Mouse (Mus musculus): ENCODE measurements around the gene Olfr1328. TPM values are rescaled to one million over a fixed set of nuclear protein-coding genes. Genes with fewer than 3 reads are reported as not detected.
"Not testable (repeated sequence)": the region's sequence is repeated elsewhere in the genome, so short reads cannot be mapped to it uniquely, and the experiment has no call there.

Olfr1328 gene
- polyA plus RNA-seq (2016; fragmentation: Nextera tagmentation; extraction: Ambion mirVana), result not detected in 2 replicates

DNA sequence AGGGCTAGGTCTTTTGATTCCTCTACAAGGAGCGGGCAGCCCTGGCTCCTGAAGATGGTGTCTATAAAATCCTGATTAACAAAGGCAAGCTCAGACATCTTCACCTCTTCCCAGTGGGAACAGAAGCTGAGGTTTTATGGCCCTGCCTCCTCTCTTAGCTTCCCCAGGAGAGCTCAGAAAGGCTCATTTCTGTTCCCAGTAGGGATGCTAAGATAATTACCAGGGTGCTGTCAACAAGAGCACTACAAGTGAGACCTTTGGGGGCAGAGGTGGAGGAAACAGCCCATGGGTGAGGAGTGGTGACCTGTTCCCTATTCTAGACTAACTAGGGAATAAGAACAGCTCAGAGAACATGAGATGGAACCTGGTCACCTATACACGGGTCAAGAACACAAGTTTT lies at the start of gene Olfr1328:
Olfr1328 (minus strand) TSS at position 101 of the 400 bp plus-strand sequence.
- no peak for ATAC-seq (ENCODE audit: low FRiP score, low read depth)
- WGBS, result 76% methylated on average over 2 of the region's 2 CpGs
- no peak within 1 kb of the TSS for H3K27ac ChIP-seq (replicated peaks)

DNA sequence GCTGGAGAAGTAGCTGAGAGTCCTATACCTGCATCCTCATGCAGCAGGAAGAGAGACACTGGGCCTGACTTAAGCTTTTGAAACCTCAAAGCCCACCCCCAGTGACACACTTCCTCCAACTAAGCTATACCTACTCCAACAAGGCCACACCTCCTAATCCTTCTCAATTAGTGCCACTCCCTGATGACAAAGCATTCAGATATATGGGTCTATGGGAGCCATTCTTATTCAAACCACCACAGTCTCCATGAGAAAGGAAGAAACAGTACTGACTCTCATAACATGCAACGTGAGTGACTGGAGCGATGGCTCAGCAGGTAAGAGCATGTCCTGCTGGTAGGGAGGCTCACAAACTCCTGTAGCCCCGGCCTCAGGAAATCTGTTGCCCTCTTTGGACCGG lies 46.9 kb upstream of the Olfr1328 start:
- no peaks in the 10 kb centered on the region for H3K9me3 ChIP-seq
- H3K4me2 ChIP-seq (replicated peaks), result no peak overlapping the region
- no peak overlapping the region for H3K27ac ChIP-seq (replicated peaks)
- no peak overlapping the region for H3K9ac ChIP-seq (replicated peaks)
- no peak overlapping the region for H3K4me3 ChIP-seq
- no peak for ATAC-seq (ENCODE audit: low FRiP score, low read depth)
- H3K27me3 ChIP-seq, result no peaks in the 10 kb centered on the region
- WGBS, result 81% methylated on average over 4 of the region's 4 CpGs
- H3K4me1 ChIP-seq, result no peaks in the 10 kb centered on the region
- no peaks in the 10 kb centered on the region for H3K36me3 ChIP-seq

More for the DNA sequence above, at the start of gene Olfr1328:
- H3K4me1 ChIP-seq, result no peaks in the 10 kb centered on the region
- no peaks in the 10 kb centered on the region for H3K27me3 ChIP-seq
- H3K4me3 ChIP-seq, result no peak within 1 kb of the TSS
- H3K9me3 ChIP-seq, result no peaks in the 10 kb centered on the region
- no peak within 1 kb of the TSS for H3K9ac ChIP-seq (replicated peaks)
- H3K4me2 ChIP-seq (replicated peaks), result no peak within 1 kb of the TSS
- H3K36me3 ChIP-seq, result no peaks in the 10 kb centered on the region

DNA sequence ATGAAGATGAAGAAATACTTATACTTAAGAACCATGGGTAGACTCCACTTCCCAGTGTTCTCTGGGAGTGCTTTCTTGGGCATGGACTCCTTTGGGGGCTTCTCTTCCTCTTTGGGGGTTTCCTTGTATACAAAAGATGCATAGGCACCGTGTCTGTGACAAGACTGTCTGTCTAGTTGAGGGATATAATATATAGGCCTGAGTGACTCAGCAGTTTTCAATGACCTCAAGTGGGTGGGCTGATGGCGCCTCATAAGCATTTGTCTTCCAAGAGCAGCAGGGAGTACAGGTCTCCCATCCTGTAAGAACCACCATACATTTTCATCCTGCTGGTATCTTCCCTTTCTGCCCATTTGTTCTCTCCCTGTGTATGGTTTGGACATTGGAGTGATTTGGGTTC lies 34.9 kb upstream of the Olfr1328 start:
- H3K27me3 ChIP-seq, result no peaks in the 10 kb centered on the region
- no peaks in the 10 kb centered on the region for H3K36me3 ChIP-seq
- no peak overlapping the region for H3K27ac ChIP-seq (replicated peaks)
- H3K4me2 ChIP-seq (replicated peaks), result no peak overlapping the region
- no peak overlapping the region for H3K4me3 ChIP-seq
- H3K9me3 ChIP-seq, result no peaks in the 10 kb centered on the region
- H3K4me1 ChIP-seq, result no peaks in the 10 kb centered on the region
- WGBS, result 79% methylated on average over 2 of the region's 2 CpGs
- no peak for ATAC-seq (ENCODE audit: low FRiP score, low read depth)
- H3K9ac ChIP-seq (replicated peaks), result no peak overlapping the region

DNA sequence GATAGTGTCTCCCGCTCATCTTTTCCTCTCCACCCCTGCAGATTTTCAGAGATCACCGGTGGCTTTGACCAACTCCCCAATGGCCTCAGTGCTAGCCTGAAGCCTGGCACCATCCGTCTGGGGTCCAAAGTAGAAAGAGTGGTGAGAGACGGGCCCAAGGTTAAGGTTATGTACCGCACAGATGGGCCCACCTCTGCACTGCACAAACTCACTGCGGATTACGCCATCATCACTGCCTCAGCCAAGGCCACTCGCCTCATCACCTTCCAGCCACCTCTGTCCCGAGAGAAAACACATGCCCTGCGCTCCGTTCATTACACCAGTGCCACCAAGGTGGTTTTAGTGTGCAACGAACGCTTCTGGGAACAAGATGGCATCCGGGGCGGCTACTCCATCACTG lies 29.3 kb upstream of the Olfr1328 start:
- no peaks in the 10 kb centered on the region for H3K27me3 ChIP-seq
- WGBS, result 91% methylated on average over 15 of the region's 15 CpGs
- no peak overlapping the region for H3K4me2 ChIP-seq (replicated peaks)
- H3K27ac ChIP-seq (replicated peaks), result no peak overlapping the region
- no peaks in the 10 kb centered on the region for H3K36me3 ChIP-seq
- no peak overlapping the region for H3K9ac ChIP-seq (replicated peaks)
- H3K9me3 ChIP-seq, result no peaks in the 10 kb centered on the region
- H3K4me1 ChIP-seq, result no peaks in the 10 kb centered on the region
- H3K4me3 ChIP-seq, result no peak overlapping the region
- ATAC-seq (ENCODE audit: low FRiP score, low read depth), result no peak

DNA sequence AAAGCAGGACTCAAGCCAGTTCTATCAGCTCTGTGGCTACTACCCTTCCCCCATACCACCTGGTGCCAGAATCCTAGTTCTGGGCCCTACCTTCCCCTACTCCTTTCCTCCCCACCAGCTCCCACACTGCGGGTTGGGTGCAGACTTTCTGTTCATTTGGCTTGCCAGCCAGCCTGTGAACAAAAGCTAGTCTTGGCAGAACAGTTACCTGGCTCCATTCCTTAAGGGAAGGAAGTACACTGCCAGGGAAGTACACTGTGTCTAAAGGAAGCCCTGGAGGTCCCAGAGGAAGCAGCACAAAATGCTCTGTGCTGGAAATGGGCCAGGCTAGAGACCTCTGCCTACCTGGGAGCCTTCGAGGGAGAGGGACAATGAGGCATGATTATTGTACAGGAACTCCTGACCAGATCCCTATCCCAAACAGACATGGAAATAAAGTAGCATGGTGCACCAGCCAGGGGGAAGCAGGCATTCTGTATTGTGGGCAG lies 22.8 kb upstream of the Olfr1328 start, which contains the start of gene Lao1:
Lao1 (plus strand) TSS at position 438 of the 488 bp plus-strand sequence.
- Histone ChIP-seq H3K27me3 (no peaks in the 10 kb centered on the region), H3K4me3 (no peak within 1 kb of the TSS), H3K27ac (replicated peaks) (no peak within 1 kb of the TSS), H3K9ac (replicated peaks) (no peak within 1 kb of the TSS), H3K4me1 (no peaks in the 10 kb centered on the region), H3K36me3 (no peaks in the 10 kb centered on the region), H3K9me3 (no peaks in the 10 kb centered on the region), H3K4me2 (replicated peaks) (no peak within 1 kb of the TSS)
- WGBS, result 82% methylated on average over 2 of the region's 2 CpGs
- no peak for ATAC-seq (ENCODE audit: low FRiP score, low read depth)

DNA sequence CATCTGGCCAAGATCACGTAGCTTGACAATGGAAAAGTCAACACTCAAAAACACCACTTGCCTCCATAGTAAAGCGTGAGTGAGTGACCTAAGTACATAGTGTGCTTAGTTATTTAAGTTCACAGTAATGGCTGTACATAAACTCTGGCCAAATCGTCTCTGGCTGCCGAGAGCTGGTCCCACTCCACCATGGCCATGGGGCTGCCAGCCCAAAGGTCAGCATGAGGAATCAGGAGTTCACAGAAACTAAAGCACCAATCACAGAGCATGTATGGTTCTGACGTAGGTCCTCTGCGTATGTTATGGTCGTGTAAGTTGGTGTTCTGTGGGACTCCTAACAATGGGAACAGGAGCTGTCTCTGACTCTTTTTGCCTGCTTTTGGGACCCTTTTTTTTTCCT lies 20.4 kb upstream of the Olfr1328 start:
- Histone ChIP-seq H3K4me3 (no peak overlapping the region), H3K27ac (replicated peaks) (no peak overlapping the region), H3K9me3 (no peaks in the 10 kb centered on the region), H3K4me2 (replicated peaks) (no peak overlapping the region), H3K36me3 (no peaks in the 10 kb centered on the region), H3K9ac (replicated peaks) (no peak overlapping the region), H3K4me1 (no peaks in the 10 kb centered on the region), H3K27me3 (no peaks in the 10 kb centered on the region)
- ATAC-seq (ENCODE audit: low FRiP score, low read depth), result no peak
- 92% methylated on average over 7 of the region's 7 CpGs for WGBS

DNA sequence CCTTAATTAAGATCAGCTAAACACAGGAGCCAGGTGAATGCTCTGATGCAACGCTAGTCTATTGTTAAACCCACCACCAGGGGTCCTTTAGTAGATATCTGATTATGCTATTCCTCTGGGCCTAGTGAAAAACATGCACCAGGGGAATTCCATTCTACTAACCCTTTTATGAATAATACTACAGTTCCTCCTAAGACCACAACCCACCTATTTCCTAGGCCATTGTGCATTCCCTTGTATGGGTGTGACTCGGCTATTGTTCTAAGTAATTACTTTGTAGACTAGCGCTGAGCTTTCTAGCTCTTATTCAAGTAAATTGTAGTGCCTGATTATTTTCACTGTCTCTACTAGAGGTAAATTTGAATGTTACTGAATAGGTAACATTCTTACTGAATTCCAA lies 7.1 kb downstream of the Olfr1328 start:
- WGBS, result 78% methylated on average over 3 of the region's 3 CpGs
- ATAC-seq (ENCODE audit: low FRiP score, low read depth); H3K4me1 ChIP-seq; H3K9ac ChIP-seq (replicated peaks); H3K27me3 ChIP-seq; H3K36me3 ChIP-seq; H3K4me3 ChIP-seq; H3K27ac ChIP-seq (replicated peaks); H3K9me3 ChIP-seq; H3K4me2 ChIP-seq (replicated peaks): not testable (repeated sequence)

DNA sequence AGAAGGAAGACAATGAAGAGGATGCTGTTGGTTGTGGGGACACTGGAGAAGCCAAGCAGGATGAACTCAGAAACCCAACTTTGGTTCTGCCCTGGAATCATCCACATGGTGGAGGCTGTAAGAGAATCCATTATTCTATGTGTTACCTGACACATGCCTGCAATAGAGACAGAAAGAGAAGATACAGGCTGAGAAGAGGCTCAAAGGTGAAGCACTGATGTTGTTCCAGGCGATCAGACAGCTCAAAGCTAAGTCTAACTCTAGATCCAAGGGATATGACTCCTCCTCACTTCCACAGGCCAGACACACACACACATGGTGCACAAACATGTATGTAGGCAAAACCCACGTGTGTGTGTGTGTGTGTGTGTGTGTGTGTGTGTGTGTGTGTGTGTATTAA lies 21.0 kb downstream of the Olfr1328 start, which contains the start of gene Olfr1329:
Olfr1329 (minus strand) TSS at position 101 of the 400 bp plus-strand sequence.
- 71% methylated on average over 2 of the region's 2 CpGs for WGBS
- not testable (repeated sequence) for H3K4me3 ChIP-seq; H3K4me2 ChIP-seq (replicated peaks); H3K9ac ChIP-seq (replicated peaks); ATAC-seq (ENCODE audit: low FRiP score, low read depth); H3K27ac ChIP-seq (replicated peaks); H3K36me3 ChIP-seq; H3K9me3 ChIP-seq; H3K27me3 ChIP-seq; H3K4me1 ChIP-seq

DNA sequence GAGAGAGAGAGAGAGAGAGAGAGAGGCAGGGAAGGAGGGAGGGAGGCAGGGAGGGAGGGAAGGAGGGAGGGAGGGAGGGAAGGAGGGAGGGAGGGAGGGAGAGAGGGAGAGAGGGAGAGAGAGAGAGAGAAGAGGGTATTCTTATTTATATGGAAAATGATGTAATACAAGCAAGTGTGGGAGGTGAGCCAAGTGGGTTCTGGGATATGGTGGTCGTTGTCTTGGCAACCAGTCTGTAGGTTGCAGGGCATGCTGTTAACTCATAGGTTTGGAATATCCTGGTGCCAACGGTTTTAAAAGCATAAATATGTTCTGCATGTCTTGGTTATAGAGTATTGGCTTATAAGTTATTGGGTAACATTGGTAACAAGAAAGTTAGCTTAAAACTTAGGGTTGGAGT lies 36.4 kb downstream of the Olfr1328 start:
- Histone ChIP-seq H3K9me3 (no peaks in the 10 kb centered on the region), H3K4me2 (replicated peaks) (no peak overlapping the region), H3K27ac (replicated peaks) (no peak overlapping the region), H3K36me3 (no peaks in the 10 kb centered on the region), H3K27me3 (no peaks in the 10 kb centered on the region), H3K4me1 (no peaks in the 10 kb centered on the region), H3K9ac (replicated peaks) (no peak overlapping the region), H3K4me3 (no peak overlapping the region)
- ATAC-seq (ENCODE audit: low FRiP score, low read depth), result no peak
- WGBS, result 74% methylated on average over 2 of the region's 2 CpGs

DNA sequence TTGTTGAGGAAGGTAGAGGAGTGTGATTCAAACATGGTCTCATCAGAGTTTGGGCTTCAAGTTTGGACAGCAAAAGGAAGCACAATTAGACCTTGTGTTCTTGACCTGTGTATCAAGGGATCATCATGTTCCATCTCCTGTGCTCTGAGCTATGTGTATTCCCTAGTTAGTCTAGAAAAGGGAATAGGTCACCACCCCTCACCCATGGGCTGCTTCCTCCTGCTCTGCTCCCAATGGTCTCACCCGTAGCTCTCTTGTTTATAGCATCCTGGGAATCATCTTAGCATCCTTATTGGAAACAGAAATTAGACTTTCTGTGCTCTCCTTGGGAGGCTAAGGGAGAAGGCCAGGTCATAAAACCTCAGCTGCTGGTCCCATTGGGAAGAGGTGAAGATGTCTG lies 50.1 kb downstream of the Olfr1328 start, which contains the start of gene Olfr1330:
Olfr1330 (plus strand) TSS at position 301 of the 400 bp plus-strand sequence.
- Histone ChIP-seq H3K4me2 (replicated peaks) (no peak within 1 kb of the TSS), H3K27ac (replicated peaks) (no peak within 1 kb of the TSS), H3K36me3 (no peaks in the 10 kb centered on the region), H3K9me3 (no peaks in the 10 kb centered on the region), H3K27me3 (no peaks in the 10 kb centered on the region), H3K4me1 (no peaks in the 10 kb centered on the region), H3K4me3 (no peak within 1 kb of the TSS), H3K9ac (replicated peaks) (no peak within 1 kb of the TSS)
- 86% methylated on average over 1 of the region's 1 CpGs for WGBS
- ATAC-seq (ENCODE audit: low FRiP score, low read depth), result no peak

Other genes starting within 250 kb of the Olfr1328 start
- not detected in 2 replicates for gene Olfr1342, start 245.9 kb downstream of the Olfr1328 start, polyA plus RNA-seq (2016; fragmentation: Nextera tagmentation; extraction: Ambion mirVana)
- not detected in 2 replicates for gene Olfr1341, start 235.1 kb downstream of the Olfr1328 start, polyA plus RNA-seq (2016; fragmentation: Nextera tagmentation; extraction: Ambion mirVana)
- gene Olfr1340, start 218.5 kb downstream of the Olfr1328 start, polyA plus RNA-seq (2016; fragmentation: Nextera tagmentation; extraction: Ambion mirVana), result not detected in 2 replicates
- gene Olfr1339, start 206.4 kb downstream of the Olfr1328 start, polyA plus RNA-seq (2016; fragmentation: Nextera tagmentation; extraction: Ambion mirVana), result not detected in 2 replicates
- not detected in 2 replicates for gene Olfr1338, start 179.9 kb downstream of the Olfr1328 start, polyA plus RNA-seq (2016; fragmentation: Nextera tagmentation; extraction: Ambion mirVana)
- not detected in 2 replicates for gene Olfr1337, start 156.0 kb downstream of the Olfr1328 start, polyA plus RNA-seq (2016; fragmentation: Nextera tagmentation; extraction: Ambion mirVana)
- gene Olfr1335, start 128.7 kb downstream of the Olfr1328 start, polyA plus RNA-seq (2016; fragmentation: Nextera tagmentation; extraction: Ambion mirVana), result not detected in 2 replicates
- not detected in 2 replicates for gene Olfr1333, start 102.3 kb downstream of the Olfr1328 start, polyA plus RNA-seq (2016; fragmentation: Nextera tagmentation; extraction: Ambion mirVana)
- not detected in 2 replicates for gene Olfr1331, start 74.0 kb downstream of the Olfr1328 start, polyA plus RNA-seq (2016; fragmentation: Nextera tagmentation; extraction: Ambion mirVana)
- gene Olfr1330, start 50.0 kb downstream of the Olfr1328 start, polyA plus RNA-seq (2016; fragmentation: Nextera tagmentation; extraction: Ambion mirVana), result not detected in 2 replicates
- gene Olfr1329, start 21.1 kb downstream of the Olfr1328 start, polyA plus RNA-seq (2016; fragmentation: Nextera tagmentation; extraction: Ambion mirVana), result not detected in 2 replicates
- gene Lao1, start 23.0 kb upstream of the Olfr1328 start, polyA plus RNA-seq (2016; fragmentation: Nextera tagmentation; extraction: Ambion mirVana), result not detected in 2 replicates
- 116 TPM in 2 replicates for gene Slc2a1, start 170.1 kb upstream of the Olfr1328 start, polyA plus RNA-seq (2016; fragmentation: Nextera tagmentation; extraction: Ambion mirVana)
- 7.7 and 12.0 TPM in 2 replicates for gene Zfp691, start 235.6 kb upstream of the Olfr1328 start, polyA plus RNA-seq (2016; fragmentation: Nextera tagmentation; extraction: Ambion mirVana)

All from midbrain, embryonic 12.5 days (tissue).